Mouse (Mus musculus) adrenal gland, adult 8-10 months (tissue): ENCODE results near the gene Spast. TPM values are rescaled to one million over a fixed set of nuclear protein-coding genes. Genes with fewer than 3 reads are reported as not detected.
"Not testable (repeated sequence)": the region's sequence is repeated elsewhere in the genome, so short reads cannot be mapped to it uniquely, and the experiment has no call there.

Experiments used
- DNase-seq: peaks from one replicate; pipeline ENCODE4 v3.0.0; 2022
- total RNA-seq, 4 experiments: library from RNA; stranded (reverse); gene quantifications; 2 replicates each; pipeline ENCODE4 v1.2.4; 2022

Gene Spast
- 10 to 100 TPM; 24.4 to 32.9 (median 26.3) TPM for total RNA-seq

DNA sequence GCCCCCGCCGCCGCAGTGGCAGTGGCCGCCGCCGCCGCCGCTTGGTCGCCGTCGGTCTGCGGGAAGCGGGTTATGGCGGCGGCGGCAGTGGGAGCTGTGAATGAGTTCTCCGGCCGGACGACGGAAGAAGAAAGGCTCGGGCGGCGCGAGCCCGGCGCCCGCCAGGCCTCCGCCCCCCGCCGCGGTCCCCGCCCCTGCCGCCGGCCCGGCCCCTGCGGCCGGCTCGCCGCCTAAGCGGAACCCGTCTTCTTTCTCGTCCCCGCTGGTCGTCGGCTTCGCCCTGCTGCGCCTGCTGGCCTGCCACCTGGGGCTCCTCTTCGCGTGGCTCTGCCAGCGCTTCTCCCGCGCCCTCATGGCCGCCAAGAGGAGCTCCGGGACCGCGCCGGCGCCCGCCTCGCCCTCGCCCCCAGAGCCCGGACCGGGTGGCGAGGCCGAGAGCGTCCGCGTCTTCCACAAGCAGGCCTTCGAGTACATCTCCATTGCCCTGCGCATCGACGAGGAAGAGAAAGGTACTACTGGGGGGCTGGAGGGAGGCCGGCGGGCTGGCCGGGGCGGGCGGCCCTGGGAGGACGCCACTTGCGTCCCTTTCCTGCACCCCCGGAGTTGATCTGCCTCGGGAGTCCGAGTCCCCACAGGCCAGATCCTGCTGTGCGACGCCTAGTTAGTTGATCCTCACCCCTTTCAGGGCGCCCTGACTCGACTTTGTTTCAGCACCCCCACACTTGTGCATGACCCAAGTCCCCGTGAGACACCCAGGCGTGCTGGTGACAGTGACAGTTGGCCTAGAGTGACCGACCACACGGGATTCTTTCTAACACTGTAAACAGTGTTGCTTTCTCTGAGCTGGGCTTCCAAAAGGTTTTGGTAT lies at the start of gene Spast:
Spast (plus strand) TSS at position 51 of the 868 bp plus-strand sequence.
- peak; percentile 68 for DNase-seq

DNA sequence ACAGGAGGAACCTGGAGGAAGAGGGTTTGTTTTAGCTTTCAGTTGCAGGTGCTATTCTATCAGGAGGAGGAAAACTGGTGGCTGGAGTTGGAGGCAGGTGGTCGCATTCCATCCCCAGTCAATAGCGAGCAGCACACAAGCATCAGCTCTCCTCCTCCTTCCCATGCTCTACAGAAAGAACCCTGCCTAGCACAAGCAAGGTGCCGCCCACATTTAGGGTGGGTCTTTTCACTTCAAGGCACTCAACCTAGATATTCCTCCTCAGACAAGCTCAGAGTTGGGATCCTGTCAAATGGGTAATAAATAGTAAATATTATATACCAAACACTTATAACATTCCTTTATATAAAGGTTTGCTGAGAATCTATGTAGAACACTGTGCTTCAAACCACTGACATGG lies 48.6 kb upstream of the Spast start:
- no peak for DNase-seq

DNA sequence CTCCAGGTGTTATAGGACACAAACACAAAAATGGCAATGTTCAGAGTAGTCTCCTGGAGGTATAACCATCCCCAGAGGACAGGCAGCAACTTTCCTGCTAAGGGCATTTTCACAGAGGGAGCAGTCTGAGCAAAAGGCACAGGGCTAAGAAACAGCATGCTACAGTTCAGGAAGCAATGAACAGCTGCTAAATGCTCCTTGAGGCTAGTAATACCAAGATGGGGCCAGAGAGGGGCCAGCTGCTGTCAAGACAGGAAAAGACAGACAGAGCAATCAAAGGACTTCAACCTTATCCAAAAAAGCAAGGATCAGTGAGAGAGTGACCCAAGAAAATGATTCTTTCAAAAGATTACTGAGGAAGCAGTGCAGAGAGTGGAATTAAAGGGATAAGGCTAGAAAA lies 47.9 kb upstream of the Spast start:
- no peak for DNase-seq

DNA sequence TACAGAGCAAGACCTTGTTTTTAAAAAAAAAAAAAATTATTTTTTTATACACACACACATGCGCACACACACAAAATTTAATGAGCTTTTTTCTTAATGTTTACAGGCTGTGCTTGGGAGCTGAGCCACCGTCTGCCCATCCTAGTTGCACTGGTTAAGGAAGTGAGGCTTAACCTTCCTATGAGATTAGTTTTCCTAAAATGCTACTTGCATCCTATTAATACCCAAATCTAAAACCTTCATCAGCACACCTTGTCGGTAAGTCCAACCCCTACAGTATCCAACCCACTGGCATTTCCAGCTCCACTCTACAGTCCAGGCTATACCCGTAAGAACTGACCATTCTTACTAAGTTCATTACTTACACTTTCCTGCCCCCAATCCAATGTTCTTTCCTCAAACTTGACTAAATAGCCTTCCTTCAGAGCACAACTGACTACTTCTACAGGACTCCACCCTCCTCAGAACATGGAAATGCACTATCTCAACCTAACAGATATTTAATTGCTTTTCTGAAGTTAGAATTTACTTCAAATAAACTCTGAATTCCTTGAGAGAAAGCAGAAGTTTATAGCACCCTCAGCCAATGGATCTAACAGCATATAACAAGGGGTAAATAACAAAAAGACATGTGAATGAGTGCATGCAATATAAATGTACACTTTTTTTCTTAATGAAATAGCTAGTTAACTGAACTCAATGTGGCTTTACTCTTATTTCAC lies 47.0 kb upstream of the Spast start:
- DNase-seq, result no peak

DNA sequence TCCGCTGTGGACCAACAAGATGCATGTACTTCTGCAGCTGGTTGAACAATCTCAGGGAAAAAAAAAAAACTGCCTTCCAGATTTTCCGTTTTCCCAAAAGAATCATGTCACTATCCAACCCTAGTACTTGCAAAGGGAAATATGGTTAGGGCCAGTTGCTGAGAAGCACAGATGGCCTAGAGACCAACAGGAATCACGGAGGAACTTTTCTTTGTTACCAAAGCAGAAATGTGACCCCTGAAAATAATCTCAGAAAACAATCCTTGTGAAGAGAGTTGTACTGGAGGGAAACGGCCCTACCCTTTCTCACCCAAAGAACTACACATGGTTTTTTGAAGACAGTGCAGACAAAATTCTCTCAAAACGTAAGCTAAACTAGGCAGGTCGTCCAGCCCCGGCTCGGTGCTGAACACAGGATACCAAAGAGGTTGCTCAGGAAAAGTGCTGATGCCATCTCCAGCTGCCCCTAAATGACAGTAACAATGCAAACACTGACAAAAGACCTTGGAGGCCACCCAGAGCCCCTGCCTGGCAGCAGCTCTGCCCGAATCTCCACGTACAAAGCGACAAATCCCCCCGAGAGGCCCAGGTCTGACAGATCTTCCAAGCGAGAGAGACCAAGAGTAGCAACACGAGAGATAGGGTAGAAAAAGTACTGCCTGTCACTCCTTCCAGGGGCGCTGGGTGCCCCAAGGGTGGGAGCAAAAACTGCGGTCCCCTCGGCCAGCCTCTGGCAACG lies 44.9 kb upstream of the Spast start:
- DNase-seq, result peak; percentile 36

DNA sequence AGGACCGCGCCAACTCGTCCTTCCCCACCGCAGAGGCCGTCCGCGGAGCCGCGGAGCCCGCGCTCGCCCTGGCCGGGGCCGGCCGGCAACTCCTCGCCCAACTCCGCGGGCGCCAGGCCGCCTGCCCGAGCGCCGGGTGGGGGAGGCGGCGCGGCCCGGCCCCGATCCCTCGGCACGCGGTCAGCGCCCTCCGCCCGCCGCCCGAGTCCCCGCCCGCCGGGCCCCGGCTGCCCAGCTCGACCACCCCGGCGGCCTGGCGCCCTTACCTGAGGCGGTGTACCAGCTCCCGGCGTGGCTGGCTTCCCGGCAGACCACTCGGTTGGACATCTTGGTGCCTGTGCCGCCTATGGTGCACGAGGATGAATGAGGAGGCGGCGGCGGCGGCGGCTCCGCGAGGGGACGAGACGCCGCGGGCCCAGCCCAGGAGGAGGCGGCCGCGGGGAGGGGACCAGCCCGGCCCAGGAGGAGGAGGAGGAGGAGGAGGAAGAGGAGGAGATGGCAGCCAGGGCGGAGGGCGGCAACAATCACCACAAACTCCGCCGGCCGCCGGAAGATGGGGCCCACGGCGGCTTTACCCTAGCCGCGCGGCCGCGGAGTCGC lies 44.3 kb upstream of the Spast start:
- peak; percentile 83 for DNase-seq

DNA sequence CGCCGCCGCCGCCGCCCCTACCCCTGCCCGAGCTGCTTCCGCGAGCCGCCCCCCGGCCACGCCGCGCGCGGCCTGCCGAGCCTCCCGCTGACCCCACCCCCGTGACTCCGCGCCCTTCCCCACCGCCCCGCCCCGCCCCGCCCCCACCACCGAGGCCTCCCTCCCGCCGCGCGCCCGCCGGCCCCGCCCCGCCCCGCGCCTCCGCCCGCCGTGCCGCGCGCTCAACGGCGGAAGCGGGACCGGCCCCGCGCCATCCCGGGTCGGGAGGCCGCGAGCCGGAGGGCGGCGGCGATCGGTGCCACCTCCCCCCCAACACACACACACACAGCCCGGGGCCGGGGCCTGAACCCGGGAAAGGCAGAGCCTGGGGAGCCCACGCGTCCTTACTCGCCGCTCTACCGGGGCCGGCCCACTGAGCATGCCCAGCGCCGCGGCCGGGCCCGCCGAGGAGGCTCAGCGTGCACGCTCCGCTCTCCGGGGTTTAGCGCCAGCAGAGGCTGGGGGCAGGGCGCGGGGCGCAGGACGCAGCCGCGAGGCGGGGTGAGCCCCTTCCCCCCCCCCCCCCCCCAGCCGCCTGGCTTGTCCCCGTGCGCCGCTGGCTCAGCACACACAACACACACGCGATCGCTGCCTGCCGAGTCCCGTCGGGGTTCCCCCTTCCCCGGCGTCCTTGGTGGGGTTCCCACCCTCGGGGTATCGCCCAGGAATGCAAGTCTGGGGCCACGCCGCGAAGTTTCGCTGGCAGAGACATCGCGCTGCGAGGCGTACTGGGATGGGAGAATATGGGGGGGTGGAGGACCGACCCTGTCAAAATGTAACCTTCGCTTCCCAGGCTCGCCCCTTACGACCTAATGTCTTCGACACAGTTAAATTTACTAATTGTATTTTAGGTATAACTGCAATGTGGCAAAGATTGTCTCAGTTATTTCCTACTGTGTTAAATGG lies 43.5 kb upstream of the Spast start, which contains the start of gene Memo1:
Memo1 (minus strand) TSS at position 496 of the 945 bp plus-strand sequence.
- DNase-seq, result peak; percentile 80

DNA sequence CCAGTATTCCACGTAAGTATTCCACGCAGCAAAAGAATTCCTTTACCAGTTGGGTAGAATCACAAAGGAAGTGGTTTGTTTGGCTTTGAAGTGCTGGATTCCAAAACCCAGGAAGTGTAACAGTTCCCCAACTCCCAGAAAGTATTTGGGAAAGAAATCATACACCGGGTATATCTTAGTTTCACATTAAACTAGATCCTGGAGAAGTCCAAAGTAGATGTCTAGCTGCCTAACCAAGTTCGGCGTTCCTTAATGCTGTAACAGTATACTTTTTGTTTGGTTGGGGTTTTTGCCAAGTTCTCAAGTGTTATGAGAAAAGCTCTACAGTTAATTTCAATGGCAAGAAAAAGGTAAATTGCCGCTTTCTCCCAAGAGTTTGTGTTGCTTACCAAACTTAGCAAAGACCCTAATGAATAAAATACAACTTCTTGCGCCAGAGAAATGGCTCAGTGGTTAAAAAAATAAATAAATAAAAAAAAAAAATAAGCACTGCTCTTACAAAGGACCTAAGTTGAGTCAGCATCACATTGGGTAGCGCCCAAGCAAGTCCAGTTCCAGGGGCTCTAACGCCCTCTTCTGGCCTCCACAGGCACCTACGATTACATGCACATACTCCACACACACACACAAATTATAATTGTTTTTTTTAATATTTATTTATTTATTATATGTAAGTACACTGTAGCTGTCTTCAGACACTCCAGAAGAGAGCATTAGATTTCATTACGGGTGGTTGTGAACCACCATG lies 42.5 kb upstream of the Spast start:
- no peak for DNase-seq

DNA sequence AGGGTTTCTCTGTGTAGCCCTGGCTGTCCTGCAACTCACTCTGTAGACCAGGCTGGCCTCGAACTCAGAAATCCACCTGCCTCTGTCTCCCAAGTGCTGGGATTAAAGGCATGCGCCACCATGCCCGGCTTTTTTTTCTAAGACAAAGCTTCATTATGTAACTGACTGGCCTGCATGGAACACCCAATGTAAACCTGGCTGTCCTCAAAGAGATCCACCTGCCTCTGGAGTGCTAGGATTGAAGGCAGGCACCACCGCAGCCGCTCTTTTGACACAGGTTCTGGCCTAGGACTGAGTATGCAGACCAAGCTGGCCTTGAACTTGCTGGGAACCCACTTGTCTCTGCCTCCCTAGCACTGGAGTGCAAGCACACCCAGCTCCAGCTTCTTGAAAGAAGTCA lies 41.8 kb upstream of the Spast start:
- DNase-seq, result not testable (repeated sequence)

DNA sequence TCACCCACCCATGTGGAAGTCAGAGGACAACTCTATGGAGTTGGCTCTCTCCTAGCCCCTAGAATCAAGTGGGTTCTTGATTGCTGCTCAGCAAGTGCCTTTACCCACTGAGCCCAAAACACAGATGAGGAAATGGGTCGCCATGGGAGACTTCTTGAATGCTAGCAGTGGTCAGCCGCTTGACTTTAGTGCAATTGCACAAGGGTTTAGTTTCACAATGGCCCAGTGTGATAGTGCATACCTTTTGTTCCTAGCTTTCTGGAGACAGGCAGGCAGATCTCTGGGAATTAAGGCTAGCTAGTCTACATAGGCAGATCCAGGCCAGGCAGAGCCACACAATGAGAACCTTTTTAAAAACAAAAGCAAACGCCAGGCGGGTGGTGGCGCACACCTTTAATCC lies 38.7 kb upstream of the Spast start:
- DNase-seq, result no peak

DNA sequence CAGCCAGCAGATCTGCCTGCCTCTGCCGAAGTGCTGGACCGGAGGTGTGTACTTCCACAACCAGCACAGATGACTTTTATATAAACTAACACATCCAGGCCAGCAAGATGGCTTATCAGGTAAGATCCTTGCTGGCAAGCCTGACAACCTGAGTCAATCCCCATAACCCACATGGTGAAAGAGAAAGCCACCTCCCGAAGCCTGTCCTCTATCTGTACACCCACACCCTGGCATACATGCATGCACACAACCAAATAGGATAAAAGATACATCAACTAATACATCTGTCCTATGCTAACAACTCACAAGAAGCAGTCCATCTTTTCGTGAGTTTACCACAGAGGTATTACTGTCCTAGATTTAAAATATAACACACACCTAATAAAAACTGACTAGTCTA lies 34.7 kb upstream of the Spast start:
- DNase-seq, result no peak

DNA sequence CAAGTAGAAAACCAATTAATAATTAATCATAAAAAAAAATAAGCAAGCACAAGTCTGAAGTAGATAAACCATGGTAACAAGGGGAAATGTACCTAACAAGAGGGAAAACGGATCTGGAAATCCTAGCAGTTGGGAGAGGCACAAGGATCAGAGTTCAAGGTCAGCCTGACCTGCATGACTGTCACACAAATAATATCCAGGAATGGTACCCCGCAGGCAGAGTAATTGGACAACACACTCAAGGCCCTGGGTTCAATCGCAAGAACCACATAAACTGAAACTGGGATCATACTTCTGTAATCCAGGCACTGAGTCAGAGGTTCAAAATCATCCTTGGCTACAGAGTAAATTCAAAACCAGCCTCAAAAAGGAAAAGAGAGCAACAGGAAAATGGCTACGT lies 33.2 kb upstream of the Spast start:
- DNase-seq, result no peak

DNA sequence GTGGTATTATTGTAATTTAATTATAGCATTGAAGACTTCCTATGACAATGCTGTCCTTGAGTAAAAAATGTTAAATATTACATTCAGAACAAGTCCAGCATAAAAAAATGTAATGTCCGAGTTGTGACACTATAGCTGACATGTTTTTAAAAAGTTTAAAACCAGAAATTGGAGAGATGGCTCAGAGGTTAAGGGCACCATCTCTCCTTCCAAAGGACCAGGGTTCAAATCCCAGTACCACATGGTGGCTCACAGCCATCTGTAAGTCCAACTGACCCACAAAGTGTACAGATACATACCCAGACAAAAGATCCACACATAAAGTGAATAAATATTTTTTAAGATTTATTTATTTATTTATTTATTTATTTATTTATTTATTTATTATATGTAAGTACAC lies 32.8 kb upstream of the Spast start:
- no peak for DNase-seq

DNA sequence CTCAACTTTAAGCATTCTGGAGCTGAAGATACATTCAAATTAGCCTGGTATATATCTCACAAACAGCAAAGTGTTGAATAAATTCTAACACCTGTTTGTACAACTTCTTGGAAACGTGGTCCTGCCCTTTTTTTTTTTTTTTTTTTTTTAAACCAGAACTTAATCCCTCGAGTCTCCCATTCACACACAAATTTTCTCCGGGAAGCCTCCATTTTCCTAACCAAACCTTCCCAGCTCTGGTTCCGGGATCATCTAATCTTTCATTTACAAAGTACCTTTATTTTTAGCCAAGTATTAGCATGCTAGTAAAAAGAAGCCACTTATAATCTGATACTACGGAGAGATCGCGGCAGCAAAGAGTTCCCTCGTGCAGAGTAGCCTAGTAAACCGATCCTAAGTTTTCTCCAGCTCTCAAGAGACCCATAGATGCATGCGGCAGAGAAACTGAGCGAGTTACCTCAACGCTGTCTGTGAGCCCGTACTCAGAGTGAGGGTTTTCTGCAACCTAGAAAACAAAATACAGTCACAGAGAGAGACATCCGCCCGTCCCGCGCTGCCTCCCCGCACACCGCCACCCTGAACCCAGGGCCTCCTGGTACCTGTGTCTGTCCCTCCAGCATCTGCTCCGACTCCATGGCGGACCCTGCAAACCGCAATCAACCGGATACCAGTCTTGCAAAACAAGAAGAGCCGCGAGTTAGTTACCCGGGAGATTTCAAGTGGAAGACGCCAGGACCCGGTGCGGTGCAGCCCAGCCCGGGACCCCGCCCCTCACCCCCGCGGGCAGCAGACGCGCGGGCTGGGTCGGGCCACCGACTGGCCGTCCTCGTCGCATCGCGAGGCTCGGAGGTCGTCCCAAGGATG lies 23.1 kb upstream of the Spast start:
- DNase-seq, result no peak

DNA sequence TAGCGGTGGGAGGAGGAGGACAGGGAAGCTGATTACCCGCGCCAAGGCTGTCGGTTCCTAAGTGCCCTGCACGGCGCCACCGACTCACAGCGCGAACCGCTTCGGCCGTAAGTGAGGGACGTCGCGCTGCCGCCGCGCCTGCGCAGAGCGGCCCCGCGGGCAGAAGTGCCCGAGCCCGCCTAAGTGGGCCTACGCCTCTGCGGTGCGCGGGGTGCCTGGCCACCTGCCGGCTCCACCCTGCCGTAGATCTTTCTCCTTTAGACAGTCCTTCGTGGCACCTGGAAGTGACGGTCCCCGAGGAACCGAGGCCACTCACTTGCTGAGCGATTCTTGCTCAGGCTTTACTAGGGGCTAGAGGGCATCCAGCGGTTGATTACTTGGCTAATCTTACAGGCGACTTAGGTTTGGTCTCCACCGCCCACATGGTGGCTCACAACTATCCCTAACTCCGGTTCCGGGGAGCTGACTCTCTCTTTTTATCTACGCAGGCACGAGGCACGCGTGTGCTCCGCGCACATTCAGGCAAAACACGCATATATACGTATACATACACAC lies 22.4 kb upstream of the Spast start:
- DNase-seq, result peak; percentile 83

DNA sequence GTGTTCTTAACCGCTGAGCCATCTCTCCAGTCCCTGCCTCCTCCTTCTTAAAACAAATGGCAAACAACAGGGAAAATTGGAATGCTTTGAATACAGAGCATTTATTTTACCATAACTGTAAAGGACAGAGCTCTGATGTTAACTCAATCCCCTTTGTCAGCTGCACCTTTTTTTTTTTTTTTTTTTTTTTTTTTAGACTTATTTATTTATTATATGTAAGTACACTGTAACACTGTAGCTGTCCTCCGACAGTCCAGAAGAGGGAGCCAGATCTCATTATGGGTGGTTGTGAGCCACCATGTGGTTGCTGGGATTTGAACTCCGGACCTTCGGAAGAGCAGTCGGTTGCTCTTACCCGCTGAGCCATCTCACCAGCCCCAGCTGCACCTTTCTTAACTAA lies 20.1 kb upstream of the Spast start:
- DNase-seq, result no peak

DNA sequence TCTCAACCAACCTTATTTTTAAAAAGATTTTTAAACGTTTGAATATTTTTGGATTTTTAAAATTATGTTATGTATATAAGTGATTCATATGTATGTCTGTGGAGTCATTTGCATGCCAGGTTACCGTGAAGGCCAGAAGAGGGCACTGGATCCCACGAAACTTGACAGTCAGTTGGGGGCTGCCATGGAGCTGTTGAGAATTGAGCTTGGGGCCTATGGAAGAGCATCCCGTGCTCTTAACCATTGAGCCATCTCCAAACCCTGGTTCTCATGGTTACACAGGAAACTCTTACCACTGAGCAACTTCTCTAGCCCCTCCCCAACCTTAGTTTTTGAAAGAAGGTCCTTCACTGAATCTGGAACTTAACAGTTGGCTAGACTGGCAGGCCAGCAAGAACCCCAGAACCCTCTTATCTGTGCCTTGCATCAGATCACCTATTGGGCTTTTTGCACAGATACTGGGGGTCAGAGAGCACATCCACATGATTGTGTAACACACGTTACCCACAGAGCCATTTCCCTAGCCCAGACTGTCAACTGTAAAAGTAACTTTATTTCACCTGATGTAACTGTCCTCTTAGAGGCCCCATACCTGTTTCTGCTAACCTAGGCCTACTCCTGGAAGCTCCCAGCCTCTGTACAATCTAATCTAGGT lies 16.3 kb upstream of the Spast start:
- DNase-seq, result no peak

DNA sequence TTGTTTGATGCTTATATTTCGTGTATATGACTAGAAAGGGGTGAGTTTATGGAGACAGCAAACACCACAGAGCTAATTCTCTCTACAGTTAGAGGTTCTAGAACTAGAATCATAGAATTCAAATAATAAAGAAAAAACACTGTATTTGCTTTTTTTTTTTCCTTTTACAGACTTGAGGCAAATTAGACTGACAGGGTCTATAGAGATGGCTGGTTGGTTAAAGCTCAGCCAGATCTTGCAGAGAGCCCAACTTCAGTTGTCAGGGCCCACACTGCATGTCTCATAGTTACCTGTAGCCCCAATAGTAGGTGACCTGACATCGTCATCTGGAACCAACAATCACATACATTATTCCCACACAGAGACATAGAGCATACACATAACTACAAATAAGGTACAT lies 14.9 kb upstream of the Spast start, which contains the start of gene Dpy30:
Dpy30 (minus strand) TSS at position 101 of the 400 bp plus-strand sequence.
- no peak for DNase-seq

DNA sequence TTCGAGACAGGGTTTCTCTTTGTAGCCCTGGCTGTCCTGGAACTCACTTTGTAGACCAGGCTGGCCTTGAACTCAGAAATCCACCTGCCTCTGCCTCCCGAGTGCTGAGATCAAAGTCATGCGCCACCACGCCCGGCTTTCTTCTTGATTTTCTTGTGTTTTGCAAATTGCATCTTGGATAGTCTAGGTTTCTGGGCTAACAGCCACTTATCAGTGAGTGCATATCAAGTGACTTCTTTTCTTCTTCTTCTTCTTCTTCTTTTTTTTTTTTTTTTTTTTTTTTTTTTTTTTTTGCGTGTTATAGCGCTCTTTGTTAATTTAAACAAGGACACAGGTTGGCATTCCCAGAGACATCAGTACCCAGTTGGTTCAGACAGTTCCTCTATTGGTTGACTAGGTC lies 11.6 kb upstream of the Spast start:
- not testable (repeated sequence) for DNase-seq
